Mouse (Mus musculus) ES-E14 (cell line): ENCODE measurements around the gene Zfp687. TPM values are rescaled to one million over a fixed set of nuclear protein-coding genes. Genes with fewer than 3 reads are reported as not detected.

ENCODE experiments used
- DNase-seq: peaks from one replicate; pipeline ENCODE4 v3.0.0-alpha.2; 2013; ENCODE audit warnings: low read depth, low spot score
- H3K27ac ChIP-seq: 2 replicates; pipeline ENCODE4 v1.5.1; 2012; ENCODE audit warnings: low read depth, mild to moderate bottlenecking, low read length, moderate library complexity, mixed read lengths; ENCODE audit not compliant: poor library complexity, insufficient read depth, severe bottlenecking
- H3K36me3 ChIP-seq: 2 replicates; pipeline ENCODE4 v1.6.1; 2012; ENCODE audit warnings: mild to moderate bottlenecking, low read length, moderate library complexity, mixed read lengths; ENCODE audit not compliant: control insufficient read depth, poor library complexity, insufficient read depth, severe bottlenecking
- H3K4me1 ChIP-seq, 2 experiments: fragments of 150-350 bp in 1 of 2; sonication (generic) in 1 of 2; 2 replicates each; pipeline ENCODE4 v1.6.1; 2012; ENCODE audit warnings: low read length in 2 of 2, mild to moderate bottlenecking in 1 of 2, mixed read lengths in 1 of 2; ENCODE audit not compliant: control insufficient read depth in 2 of 2, insufficient read depth in 2 of 2, poor library complexity in 1 of 2
- H3K4me3 ChIP-seq, 2 experiments: fragments of 150-350 bp in 1 of 2; sonication (generic) in 1 of 2; 2 replicates each; pipeline ENCODE4 v1.5.1; 2012; ENCODE audit warnings: low read length in 2 of 2, low read depth in 1 of 2, mild to moderate bottlenecking in 1 of 2, mixed read lengths in 1 of 2; ENCODE audit not compliant: insufficient read depth in 1 of 2, poor library complexity in 1 of 2, severe bottlenecking in 1 of 2
- H3K9ac ChIP-seq: 2 replicates; pipeline ENCODE4 v1.6.1; 2012; ENCODE audit warnings: low read depth, mild to moderate bottlenecking, low read length, mixed read lengths; ENCODE audit not compliant: poor library complexity, insufficient read depth, severe bottlenecking
- H3K9me3 ChIP-seq: fragments of 150-350 bp; sonication (generic); 2 replicates; pipeline ENCODE4 v1.6.1; 2012; ENCODE audit warnings: low read depth, mild to moderate bottlenecking, low read length; ENCODE audit not compliant: control insufficient read depth, insufficient read depth
- CHD2 ChIP-seq: IDR thresholded peaks from 2 replicates; pipeline ENCODE4 v1.6.1; 2014; ENCODE audit warnings: mild to moderate bottlenecking, low read depth, low read length, inconsistent platforms
- HCFC1 ChIP-seq: IDR thresholded peaks from 2 replicates; pipeline ENCODE4 v1.6.1; 2012; ENCODE audit warnings: low read length, inconsistent platforms, borderline replicate concordance; ENCODE audit not compliant: insufficient read depth
- MAFK ChIP-seq: IDR thresholded peaks from 2 replicates; pipeline ENCODE4 v1.6.1; 2014; ENCODE audit warnings: mild to moderate bottlenecking, low read depth, low read length, inconsistent platforms; ENCODE audit not compliant: insufficient read depth
- ZC3H11A ChIP-seq: IDR thresholded peaks from 2 replicates; pipeline ENCODE4 v1.6.1; 2012; ENCODE audit warnings: low read depth, mild to moderate bottlenecking, inconsistent platforms, low read length, borderline replicate concordance
- ZNF384 ChIP-seq: IDR thresholded peaks from 2 replicates; pipeline ENCODE4 v1.6.1; 2012; ENCODE audit warnings: low read depth, low read length, inconsistent platforms
- in situ Hi-C, 2 experiments: fragments of 600-800 bp; cut with MboI; formaldehyde crosslinking; loops; one replicate each; pipeline ENCODE4 v1.15.1; 2025; ENCODE audit warnings: low sequenced_read_pairs in 2 of 2, inconsistent platforms in 1 of 2; ENCODE audit not compliant: unreplicated experiment in 2 of 2
- total RNA-seq: library from RNA; depleted of rRNA; stranded (reverse); fragments of 300-350 nt; gene quantifications from 2 replicates; pipeline ENCODE4 v1.2.3, GENCODE M21; 2012

Zfp687 gene
- total RNA-seq, 1 experiment = 19.8 TPM

DNA sequence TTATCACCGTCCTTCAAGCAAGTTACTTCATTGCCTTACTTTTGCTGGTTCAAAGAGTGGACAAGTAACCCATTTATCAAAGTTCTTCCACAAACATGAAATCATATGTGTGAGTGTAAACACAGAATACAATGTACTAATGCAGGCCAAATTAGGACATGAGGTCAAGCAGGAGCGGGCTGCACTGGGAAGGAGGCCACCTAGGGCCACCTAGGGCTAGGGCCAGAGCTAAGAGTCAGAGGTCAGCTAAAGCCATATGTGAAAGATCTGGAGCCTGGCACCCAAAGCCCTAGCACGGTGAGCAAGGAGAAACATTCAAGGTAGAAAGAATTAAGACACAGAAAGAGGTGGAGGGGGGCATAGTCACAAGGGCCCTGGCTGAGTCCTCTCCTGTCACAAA, 2.3 kb downstream of the Zfp687 start:
- no peak for TF ChIP-seq MAFK
- no peak overlapping the region for H3K27ac ChIP-seq
- in situ Hi-C loops = no loop called here
- peaks cover 0 to 5% of the 10 kb centered on the region in 2 experiments; a peak in 1 of 4 replicates for H3K4me1 ChIP-seq
- H3K9ac ChIP-seq = no peak overlapping the region
- DNase-seq = no peak
- H3K4me3 ChIP-seq = no peak overlapping the region
- no peaks in the 10 kb centered on the region for H3K9me3 ChIP-seq
- H3K36me3 ChIP-seq = peaks cover 38% of the 10 kb centered on the region

DNA sequence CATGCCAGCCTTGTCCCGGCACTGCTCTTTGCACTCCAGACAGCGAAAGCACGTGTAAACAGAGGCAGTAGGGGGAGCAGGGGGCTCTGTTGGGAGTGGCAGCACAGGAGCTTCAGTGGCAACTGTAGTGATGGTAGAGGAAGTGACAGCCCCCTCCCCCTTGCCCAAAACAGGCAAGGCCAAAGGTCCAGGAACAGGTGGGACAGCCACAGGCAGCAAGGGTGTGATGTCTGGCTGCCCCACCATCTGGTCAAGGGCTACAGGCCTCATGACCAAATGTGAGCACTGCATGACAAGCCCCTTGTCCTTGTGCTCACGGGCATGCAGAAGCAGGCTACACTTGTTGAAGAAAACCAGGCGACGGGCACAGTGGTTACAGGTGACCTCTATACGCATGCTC, 4.9 kb downstream of the Zfp687 start:
- no peak for DNase-seq
- Histone ChIP-seq H3K4me3 (no peak overlapping the region), H3K4me1 (peaks cover 0 to 7% of the 10 kb centered on the region in 2 experiments; a peak in 1 of 4 replicates), H3K27ac (no peak overlapping the region), H3K9me3 (no peaks in the 10 kb centered on the region), H3K9ac (no peak overlapping the region), H3K36me3 (peaks cover 53% of the 10 kb centered on the region)
- no peak for TF ChIP-seq HCFC1
- TF ChIP-seq ZC3H11A = no peak
- no peak for TF ChIP-seq CHD2
- TF ChIP-seq ZNF384 = no peak
- no peak for TF ChIP-seq MAFK
- in situ Hi-C loops = no loop called here

DNA sequence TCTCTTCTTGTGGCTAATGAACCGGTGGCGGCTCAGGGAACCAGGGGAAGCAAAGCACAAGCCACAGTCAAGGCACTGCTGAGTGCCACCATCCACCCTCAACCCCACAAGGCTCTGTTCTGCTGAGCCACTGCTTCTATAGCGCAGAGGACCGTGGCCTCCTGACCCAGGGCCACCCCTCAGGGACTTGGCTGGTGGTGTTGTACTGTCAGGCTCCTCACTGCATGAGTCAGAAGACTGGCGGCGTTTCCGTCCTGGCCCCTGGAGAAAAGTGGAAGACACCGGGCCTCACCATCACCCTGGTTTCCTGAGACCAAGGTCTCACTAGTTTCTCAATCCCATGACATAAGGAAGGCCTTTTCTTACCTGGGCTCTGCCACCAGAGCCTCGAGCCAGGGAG, 7.5 kb downstream of the Zfp687 start:
- TF ChIP-seq MAFK = no peak
- TF ChIP-seq CHD2 = no peak
- TF ChIP-seq ZNF384 = no peak
- no peak for TF ChIP-seq HCFC1
- TF ChIP-seq ZC3H11A = no peak
- Histone ChIP-seq H3K9me3 (no peaks in the 10 kb centered on the region), H3K4me1 (peaks cover 0 to 4% of the 10 kb centered on the region in 2 experiments; a peak in 1 of 4 replicates), H3K27ac (no peak overlapping the region), H3K36me3 (peaks cover 62% of the 10 kb centered on the region), H3K4me3 (no peak overlapping the region), H3K9ac (no peak overlapping the region)
- in situ Hi-C loops = no loop called here
- DNase-seq = no peak

GRCm38 (mm10) chr3:95005651-95006050, 9.6 kb downstream of the Zfp687 start:
- TF ChIP-seq MAFK (no peak), ZNF384 (no peak), CHD2 (no peak), ZC3H11A (no peak), HCFC1 (no peak)
- H3K4me1 ChIP-seq = peaks cover 0 to 4% of the 10 kb centered on the region in 2 experiments; a peak in 1 of 4 replicates
- H3K9ac ChIP-seq = no peak overlapping the region
- in situ Hi-C loops = no loop called here
- DNase-seq = no peak
- no peak overlapping the region for H3K27ac ChIP-seq
- H3K36me3 ChIP-seq = peaks cover 49% of the 10 kb centered on the region
- H3K9me3 ChIP-seq = no peaks in the 10 kb centered on the region
- no peak overlapping the region for H3K4me3 ChIP-seq

DNA sequence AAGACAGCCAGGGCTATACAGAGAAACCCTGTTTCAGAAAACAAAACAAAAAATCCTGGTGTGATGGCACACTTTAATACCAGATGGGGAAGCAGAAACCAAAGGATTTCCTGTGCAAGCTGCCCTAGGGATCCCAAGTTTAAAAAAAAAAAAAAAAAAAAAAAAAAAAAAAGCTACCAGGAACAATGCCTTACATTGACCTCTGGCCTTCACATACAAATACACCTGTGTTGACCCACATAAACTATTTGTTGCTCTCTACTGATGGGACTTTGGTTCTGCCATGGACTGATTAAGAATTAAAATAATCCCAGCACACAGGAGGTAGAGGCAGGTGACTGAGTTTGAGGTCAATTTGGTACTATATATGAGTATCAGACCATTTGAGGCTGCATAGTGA, 12.0 kb downstream of the Zfp687 start:
- TF ChIP-seq HCFC1 (no peak), ZNF384 (peak; percentile 55)
- H3K4me1 ChIP-seq = peaks cover 0 to 4% of the 10 kb centered on the region in 2 experiments; a peak in 1 of 4 replicates
- no peak overlapping the region for H3K4me3 ChIP-seq
- no peak overlapping the region for H3K27ac ChIP-seq
- H3K9ac ChIP-seq = no peak overlapping the region
- in situ Hi-C loops = no loop called here
- H3K9me3 ChIP-seq = no peaks in the 10 kb centered on the region
- no peak for DNase-seq
- H3K36me3 ChIP-seq = peaks cover 30% of the 10 kb centered on the region
